Mouse (Mus musculus) cerebellum, adult (tissue): ENCODE data around the gene Slc27a3.
A peak's percentile ranks its signal among the peaks of the same experiment; 100 is the strongest.

Source experiments
- ATAC-seq: cut with Nextera tagmentation; 2 replicates; pipeline ENCODE4 v1.9.2; 2017; ENCODE audit warnings: mild to moderate bottlenecking, moderate library complexity, mixed read lengths; ENCODE audit not compliant: insufficient number of reproducible peaks, low FRiP score, low TSS enrichment

Slc27a3 gene

DNA sequence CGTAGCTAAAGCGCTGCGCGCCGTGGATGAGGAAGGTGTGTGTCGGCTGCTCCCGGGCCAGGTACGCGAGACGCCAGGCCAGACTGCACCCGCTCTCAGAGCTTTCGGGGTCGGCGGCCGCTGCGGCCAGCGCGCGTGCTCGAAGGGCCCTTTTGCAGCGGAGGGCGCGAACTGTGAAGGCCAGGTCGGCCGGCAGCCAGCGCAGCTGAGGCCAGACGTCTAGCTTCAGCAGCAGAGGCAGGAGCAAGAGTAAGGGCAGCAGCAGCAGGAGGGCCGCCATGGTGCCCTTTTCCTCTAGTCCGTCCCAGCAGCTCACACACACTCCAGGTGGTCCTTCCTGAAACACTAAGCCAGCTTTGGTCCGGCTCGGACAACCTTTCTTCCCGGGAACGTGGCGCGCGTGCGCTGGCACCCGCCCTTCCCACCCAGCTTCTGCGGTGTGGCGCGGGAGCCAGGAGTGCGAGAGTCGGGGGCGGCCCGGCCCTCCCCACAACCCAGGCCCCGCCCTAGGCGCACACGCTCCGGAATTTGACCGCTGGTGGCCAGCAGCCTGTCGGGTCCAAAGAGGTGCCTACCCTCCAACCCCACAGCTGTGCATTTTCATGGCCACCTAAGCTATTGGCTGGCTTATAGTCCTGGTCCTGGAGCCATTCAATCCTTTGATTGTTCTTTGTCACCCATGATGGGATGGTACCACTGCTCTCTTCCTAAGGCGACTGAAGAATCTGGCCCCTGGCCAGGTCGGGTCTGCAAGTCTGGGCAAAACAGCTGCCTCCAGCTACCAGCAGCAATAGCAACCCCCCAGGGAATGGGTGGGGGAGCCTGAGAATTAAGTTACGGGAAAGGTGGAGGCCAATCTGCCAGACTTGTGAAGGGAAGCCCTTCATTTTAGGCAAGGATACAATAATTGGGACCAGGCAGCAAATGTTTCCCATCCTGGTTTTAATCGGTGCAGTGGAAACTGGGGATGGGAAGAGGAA lies at the start of gene Slc27a3:
Gene Slc27a3 (minus strand): TSS at position 428 of the 980 bp plus-strand sequence.
- ATAC-seq, result no peak

DNA sequence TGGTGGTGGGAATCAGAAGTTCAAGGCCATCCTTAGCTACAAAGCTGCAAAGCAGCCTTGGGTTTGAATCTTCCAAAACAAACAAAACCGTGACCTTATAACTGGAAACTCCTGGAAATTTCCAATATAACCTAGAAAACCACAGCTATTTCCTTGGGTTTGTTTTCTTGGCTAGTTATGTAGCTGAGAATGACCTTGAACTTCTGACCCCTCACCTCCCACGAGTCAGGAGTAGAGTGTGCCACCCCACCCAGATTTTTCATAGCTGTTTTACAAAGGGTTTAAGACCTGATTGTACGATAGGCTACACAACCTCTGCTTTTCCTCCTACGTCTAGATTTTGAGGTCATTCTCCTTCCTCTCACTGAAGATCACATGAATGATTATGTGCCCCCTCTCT lies 47.4 kb upstream of the Slc27a3 start:
- ATAC-seq, result no peak

DNA sequence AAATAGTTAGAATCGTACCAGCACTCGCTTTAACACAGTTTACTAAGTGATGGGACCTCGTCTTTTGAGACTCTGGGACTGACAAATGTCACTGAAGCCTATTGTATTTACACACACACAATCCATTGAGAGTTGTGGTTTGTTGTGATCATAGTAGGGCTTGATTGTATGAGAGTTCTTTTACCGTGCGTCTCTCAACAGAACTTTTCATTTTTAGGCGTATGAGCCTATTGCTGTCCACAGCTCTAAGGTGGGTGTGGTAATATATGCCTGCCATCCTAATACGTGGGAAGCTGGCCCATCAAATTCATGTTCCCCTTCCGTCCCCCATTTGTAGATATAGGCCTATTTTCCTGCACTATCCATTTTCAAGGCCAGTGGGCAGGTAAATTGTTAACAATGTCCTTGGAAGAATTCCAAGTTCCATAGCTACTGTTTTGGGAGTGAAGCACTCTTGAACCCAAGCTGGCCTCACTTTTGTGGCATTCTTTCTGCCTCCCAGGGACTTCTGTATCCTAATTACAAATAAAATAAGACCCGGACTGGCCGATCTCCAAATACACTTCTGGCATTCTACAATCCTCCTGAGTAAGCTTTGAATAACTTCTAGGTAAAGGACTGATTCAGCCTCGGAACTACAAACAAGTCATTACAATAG lies 44.5 kb upstream of the Slc27a3 start:
- ATAC-seq, result no peak

DNA sequence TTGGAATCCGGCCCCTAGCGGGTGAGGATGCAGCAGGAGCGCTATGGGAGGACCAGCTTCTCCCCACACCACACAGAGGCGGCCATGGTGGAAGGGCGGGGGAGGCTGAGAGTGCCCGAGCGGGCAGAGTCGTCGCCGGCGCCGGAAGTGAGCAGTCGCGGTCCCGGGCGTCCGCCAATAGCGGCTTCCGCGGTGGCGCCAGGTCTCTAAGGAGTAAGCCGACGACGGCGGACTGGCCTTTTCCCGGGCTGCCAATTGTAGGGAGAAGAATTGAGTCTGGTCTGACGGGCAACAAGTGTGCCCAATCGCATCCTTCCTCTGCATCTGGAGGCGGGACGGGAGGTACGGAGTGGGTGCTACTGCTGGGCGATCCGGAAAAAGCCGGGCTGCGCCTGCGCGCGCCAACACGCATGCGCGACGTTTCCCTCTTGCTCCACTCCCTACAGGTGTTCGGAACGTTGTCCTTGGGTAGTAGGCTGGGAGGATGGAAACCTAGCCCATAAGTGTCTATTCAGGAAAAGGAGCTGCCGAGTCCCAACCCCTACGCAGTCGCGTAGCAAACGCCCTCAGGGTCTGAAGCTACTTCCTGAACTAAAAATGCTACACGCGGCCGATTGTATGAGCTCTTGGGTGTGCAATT lies 43.8 kb upstream of the Slc27a3 start, which contains the start of gene Ints3:
Gene Ints3 (minus strand): TSS at position 242 of the 640 bp plus-strand sequence.
- peak; percentile 100 for ATAC-seq

DNA sequence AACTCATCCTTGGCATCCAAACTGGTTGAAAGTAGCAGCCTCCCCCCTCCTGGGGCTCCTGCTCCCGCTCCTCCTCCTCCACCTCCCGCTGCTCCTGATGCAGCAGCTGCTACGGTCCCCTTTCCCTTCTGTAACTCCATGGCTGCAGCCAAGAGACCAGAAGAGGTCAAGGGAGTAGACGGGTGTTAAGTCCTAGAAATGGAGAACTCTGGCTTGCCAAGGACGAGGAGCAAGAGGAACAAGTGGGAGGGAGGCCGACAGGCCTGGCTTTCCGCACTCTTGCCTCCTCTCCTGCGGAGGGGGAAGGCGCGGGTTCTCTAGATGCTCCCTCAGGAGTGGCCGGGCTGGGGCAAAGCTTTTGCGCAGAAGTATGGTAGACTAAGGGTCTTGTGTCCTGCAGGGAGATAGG lies 43.1 kb upstream of the Slc27a3 start:
- ATAC-seq, result peak; percentile 20; the same call in 1 of the 2 replicates

DNA sequence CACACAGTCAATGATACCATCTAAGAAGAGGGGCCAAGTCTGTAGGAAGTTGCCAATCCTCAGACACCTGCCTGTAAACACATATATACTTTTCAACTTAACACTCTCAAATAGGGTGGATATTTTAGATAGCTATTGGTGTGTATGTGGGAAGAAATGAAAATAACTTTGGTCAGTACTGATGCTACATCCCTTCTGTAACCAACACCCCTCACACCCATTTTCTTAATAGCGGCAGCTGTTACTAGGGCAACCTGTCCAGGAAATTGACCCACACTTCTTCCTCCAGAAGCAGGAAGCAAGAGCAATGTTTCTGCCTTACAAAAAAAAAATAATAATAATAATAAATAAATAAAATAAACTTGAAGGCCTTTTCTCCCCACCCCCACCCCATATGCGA lies 42.6 kb upstream of the Slc27a3 start:
- no peak for ATAC-seq

DNA sequence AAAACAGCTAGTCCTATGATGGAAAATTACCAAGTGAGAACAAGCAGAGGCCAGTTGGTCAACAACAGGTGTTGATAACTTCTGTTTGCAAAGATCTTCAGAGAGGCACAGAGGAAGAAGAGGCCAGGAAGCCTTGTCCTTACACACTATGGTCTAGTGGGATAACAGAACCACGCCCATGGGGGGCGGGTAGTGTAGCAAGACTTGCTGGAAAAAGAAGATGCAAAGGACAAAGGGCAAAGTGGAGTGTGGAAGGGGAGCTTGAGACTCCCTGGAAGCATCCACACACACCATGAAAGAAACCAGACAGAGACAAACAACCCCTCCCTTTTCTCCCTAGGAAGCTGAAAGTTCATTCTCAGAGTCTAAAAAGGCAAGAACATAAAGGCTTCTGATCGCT lies 39.8 kb upstream of the Slc27a3 start:
- ATAC-seq, result no peak

DNA sequence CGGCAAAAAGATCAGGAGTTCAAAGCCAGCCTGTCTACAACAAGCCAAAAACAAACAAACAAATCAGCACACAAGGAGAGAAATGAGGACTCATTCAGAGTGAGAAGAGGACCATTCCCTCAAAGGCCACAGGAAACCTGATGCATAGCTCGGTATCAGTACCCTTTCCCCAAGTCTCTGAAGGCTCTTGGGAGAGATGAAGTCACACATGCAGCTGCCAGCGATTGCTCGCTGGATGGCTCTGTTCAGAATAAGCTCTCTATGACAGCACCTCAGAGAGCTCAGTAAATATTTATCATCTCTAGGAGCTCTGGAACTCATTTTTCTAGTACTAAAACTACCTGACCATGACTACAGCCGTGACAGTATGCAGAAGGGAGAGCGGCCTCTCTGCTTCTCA lies 38.4 kb upstream of the Slc27a3 start:
- no peak for ATAC-seq

DNA sequence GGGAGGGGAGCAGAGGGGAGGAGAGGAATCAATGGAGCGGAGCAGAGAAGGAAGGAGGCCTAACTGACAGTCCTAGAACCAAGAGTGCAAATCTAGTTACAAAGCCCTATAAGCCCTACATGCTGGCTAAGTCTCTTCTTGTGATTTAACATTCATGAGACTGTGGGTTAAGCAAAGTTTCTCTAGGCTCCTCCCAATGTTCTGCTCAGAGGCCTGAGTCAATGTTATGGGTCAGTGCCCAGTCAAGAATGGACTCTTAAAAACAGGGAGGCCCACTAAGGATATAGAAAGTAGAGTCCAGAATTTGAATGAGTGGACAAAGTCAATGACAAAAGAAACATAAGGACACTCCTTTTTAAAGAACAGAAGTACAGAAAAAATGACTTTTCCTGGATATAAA lies 37.8 kb upstream of the Slc27a3 start:
- no peak for ATAC-seq

DNA sequence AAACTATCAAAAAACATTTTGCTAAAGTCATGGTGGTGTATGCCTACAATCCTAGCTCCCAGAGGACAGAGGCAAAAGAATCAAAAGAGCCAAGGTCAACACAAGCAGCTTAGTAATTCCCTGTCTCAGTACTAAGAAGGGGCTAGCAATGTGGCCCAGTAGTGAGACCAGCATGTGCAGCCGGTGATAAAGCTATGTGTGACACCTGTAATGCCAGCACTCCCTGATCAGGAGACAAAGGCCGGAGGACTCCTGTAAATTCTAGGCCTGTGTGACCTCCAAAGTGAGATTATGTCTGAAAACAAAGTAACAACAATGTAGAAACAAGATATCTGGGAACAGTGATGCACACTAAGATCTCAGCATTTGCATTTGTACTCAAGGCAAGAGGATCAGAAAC lies 35.8 kb upstream of the Slc27a3 start:
- no peak for ATAC-seq

DNA sequence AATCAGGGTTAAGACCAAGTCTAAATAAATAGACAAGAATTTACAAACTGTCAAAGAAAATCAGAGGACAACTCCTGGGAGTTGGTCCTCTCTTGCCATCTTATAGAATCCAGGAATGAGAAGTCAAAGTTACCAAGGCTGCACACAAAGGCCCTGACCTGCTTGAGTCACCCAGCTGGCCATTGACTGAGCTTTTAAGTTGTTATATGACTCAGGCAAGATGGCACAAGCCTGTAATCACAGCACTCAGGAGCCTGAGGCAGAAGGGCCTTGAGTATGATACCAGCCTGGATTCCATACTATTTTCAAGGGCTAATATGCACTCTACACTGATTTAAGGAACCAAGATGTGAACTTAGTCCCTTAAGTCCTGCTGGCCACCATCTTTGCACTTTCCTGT lies 33.8 kb upstream of the Slc27a3 start:
- ATAC-seq, result no peak

DNA sequence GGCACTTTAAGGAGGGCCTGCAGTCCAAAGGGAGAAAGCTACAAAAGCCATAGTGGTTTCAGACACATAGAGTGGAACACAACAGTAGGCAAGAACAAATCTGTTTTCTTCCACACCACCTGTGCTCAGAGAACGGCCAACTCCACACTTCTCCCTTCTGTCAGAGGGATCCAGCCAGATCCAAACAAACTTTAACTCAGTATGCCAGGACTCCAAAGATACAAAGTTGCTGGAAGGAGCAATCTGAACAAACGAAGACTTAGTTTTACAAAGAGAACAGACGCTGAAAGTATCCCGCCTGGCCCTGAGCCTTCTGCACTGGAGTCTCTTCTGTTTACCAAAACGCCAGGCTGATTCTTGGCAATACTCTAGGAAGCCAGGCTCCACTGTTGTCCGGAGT lies 31.0 kb upstream of the Slc27a3 start:
- no peak for ATAC-seq

DNA sequence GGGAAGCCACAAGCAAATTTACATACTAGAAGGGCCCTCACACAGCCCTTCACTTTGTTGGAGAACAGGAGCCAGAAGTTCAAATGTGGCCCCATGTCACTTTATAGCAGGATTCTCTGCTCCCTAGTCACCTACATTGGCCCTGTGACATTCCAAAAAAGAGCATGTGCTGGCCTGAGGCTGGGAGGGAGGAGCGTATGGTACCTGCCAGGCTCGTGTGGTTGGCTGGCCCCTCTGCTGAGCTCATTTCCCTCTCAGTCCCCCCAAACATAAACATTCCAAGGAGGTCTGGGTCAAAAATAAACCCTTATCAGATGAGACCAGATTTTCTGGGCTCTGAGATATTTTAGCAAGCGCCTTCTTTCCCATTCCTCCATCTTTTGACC lies 23.3 kb upstream of the Slc27a3 start:
- 0 out of 2 replicates have a peak, but pooled peaks have one; percentile 3 for ATAC-seq

DNA sequence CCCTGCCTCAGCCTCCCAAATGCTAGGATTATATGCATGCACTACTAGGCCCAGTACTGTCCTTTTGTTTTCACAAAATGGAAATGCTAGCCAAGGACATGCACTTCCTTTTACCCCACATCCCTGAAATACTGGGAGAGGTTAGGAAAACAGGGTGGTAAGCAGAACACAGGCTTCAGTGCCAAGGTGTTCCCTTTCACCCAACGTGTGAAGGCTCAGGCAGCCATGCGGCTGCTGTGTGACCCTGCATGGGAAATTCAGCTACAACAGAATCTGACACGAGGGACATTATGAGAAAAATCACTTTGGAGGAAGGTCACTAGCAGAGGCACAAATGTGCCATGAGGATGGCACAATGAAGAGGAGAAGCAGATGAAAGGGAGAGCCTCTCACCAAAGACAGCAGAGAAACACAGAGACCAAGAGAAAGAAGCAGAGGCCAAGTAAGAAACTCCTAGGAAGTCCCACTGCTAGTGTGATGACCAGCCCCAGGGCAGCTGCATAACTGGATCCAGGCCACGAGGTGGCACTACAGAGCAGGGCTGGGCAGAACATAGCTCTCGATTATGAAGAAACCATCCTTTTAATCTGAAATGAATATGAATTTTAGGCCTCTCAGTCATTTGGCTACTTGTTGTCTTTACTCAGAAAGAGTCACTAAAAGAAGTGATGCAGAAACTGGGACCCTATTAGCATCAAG lies 22.7 kb upstream of the Slc27a3 start:
- peak; percentile 66; the same call in 1 of the 2 replicates for ATAC-seq

DNA sequence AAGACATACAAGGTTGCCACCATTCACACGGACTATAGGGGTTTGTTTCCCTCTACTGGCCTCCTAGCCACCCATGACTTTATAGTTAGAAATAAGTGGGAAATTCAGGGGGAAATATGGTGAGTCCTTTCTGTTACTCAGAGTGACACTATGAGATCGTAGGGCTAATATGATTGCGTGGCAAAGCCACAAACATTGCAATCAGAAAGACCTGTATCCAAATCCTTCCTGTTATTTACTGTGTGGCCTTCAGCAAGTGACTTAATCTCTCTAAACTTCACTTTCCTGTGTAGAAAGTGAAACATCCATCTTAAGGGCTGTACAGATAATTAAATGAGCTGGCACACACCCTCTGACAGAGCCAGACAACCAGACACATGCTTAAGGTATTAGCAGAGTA lies 19.0 kb upstream of the Slc27a3 start:
- ATAC-seq, result no peak

DNA sequence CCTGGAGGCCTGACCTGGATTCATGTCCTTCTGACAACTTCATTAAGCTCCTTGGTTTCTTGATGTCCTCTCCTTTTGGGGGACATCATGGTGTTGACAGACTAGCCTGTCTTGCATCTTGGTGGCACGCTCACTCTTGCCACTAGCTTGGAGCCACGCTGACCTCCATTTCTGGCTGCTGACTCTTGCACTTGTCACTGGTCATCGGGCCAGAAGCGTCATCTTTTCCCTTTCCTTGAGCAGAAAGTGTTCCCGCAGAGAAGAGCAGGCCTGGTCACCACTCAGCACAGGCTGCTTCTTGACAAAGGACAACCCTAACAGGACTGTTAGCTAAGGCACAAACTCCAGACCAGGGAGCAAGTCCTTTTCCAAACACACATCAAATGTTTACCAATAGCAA lies 16.7 kb upstream of the Slc27a3 start:
- ATAC-seq, result no peak

DNA sequence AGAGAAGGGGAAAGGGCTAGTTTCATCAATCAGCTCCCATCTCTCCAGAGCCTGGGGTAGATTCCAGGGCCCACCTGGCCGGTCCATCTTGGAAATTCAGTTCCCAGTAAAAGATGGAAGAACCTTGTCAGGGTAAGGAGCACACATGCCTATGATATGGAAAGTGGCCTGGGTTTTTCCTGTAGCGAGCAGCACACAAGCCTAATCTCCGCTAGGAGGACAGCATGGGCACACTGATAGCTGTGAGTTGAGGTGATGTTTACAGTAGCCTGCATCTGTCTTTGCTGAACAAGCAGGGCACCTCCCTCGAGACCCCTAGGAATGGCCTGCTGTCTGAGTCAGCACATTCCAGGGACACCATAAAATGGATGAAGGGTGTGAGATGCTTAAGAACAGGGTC lies 14.9 kb upstream of the Slc27a3 start:
- ATAC-seq, result no peak

DNA sequence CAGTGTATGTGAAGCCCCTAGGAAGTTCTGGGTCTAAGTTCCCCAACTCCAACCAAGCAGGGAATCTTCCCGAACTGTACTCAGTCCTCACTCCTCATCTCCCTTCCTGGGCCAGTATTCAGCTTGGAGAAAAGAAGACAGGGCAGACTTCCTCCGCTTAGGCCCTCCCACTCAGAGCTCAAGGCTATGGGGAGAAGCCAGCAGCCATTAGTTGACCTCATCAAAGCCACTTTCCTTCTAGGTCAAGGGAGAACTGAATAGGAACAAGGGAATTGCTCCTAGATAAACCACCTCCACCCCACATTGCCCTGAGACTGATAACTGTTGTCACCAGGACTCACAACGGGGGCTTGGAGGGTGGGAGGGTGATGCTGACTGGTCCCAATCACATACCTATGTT lies 14.4 kb upstream of the Slc27a3 start:
- ATAC-seq, result no peak

DNA sequence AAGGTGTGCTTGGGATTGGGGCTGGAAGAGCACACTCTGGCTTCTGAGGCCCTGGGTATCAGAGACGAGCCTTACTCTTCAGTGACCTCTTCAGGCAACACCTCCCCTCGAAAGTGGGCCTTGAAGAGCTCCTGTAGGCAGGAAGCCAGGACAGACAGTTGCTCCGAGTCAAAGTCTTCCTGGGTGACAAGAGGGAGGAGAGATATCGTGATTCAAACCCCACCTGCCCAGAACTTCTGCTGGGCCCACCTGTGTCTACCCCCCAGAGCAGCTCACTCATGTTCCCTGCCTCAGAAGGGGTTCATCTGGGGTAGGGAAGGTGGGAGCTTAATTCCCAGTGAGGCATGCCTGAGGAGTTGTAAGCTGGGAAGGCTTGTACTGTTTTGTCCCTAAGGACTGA lies 11.3 kb upstream of the Slc27a3 start:
- ATAC-seq, result no peak

DNA sequence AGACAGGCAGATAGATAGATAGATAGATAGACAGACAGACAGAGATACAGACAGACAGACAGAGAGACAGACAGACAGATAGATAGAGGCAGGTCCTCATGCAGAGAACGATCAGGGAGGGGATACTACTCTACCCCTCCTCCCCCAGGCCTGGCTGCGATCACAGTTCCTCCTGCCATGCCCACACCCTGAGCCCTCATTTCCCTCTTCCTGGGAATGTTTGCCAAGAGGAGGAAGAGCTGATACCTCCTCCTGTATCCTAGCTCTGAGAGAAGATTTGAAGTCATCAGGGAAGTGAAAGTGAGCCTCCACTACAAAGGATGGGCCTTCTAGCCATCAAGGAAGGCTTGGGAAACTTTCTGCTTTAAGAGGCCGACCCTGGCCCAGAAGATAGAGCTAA lies 5.9 kb upstream of the Slc27a3 start:
- no peak for ATAC-seq
